Mouse (Mus musculus) thymus, adult 2 months (tissue): ENCODE measurements around the gene Ccndbp1.

ENCODE experiments used
- CTCF ChIP-seq: fragments of 200-500 bp; IDR thresholded peaks from 2 replicates; pipeline ENCODE4 v1.5.1; 2012; ENCODE audit warnings: mild to moderate bottlenecking, control low read depth, low read length, moderate library complexity, borderline replicate concordance; ENCODE audit not compliant: control insufficient read depth, poor library complexity, insufficient read depth; ENCODE audit errors: extremely low read depth
- POLR2A ChIP-seq: fragments of 200-500 bp; IDR thresholded peaks from 2 replicates; pipeline ENCODE4 v1.6.1; 2012; ENCODE audit warnings: mild to moderate bottlenecking, low read length, control low read depth, moderate library complexity; ENCODE audit not compliant: control insufficient read depth, poor library complexity, insufficient read depth; ENCODE audit errors: extremely low read depth

DNA sequence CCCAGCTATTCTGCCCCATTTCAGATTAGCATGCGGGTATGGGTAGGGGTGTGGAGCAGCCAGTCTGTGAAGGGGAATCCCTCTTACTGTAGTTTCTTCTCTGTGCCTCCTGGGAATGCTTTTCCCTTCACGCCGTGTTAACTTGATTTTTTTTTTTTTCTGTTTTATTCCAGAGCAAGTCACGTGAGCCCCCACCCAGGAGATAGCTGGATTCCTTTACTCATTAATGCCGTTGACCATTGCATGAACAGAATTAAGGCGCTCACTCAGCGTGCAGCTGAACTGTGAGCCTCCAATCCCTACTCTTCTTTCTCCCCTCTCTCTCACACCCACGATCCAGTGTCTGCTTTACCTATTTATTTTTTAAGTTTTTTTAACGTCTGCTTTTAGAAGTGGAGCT lies 8.0 kb downstream of the Ccndbp1 start:
- TF ChIP-seq CTCF = no peak
- no peak for TF ChIP-seq POLR2A
